ENCODE assay signal across 8 mouse cellular contexts in the genomic region with DNA sequence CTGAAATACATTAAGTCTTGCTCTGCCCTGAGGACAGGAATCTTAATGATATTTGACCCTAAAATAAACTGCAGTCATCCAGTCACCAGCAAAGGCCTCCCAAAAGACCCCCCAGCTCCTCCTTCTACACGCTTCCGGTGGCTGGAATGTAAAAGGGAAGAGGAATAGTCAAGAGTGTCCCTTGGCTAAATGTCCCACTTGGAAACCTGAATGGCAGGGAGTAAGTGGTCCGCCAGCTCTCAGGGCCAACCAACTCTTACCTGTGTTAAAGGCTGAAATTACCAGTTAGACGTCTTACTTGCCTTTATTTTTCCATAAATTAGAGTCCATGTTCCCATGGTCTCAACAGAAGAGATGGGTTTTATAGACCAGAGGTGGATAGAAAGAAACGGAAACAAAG. TPM values are rescaled to one million over a fixed set of nuclear protein-coding genes. Genes with fewer than 3 reads are reported as not detected.
DNase-seq lines count a peak whose midpoint lies in the region; ATAC-seq and TF ChIP-seq lines count a peak whose summit lies in the region.
"Had no signal": no experiment of that assay in that cellular context is flagged by ENCODE, and none has a peak within 500 bp of the region (broad histone marks: within the 10 kb centered on the region; RNA-seq: fewer than 3 reads in every experiment).

No protein-coding gene starts in this region.

- H3K4me2 ChIP-seq in lung, embryonic 15.5 days, result peak overlapping the region; percentile 58; the same call in 1 of the 2 replicates
- H3K4me2 ChIP-seq in forebrain, embryonic 15.5 days (replicated peaks), result peak overlapping the region; percentile 50; the same call in 1 of the 2 replicates
- H3K4me2 ChIP-seq in limb, embryonic 15.5 days, result peak overlapping the region; percentile 37; the same call in 1 of the 2 replicates
- peak overlapping the region; percentile 51; the same call in 1 of the 2 replicates for H3K4me2 ChIP-seq in stomach, embryonic 15.5 days

- H3K9ac ChIP-seq in lung, embryonic 15.5 days, result no peak overlapping the region
- H3K9ac ChIP-seq in forebrain, embryonic 15.5 days (replicated peaks), result no peak overlapping the region
- no peak overlapping the region for H3K9ac ChIP-seq in limb, embryonic 15.5 days
- no peak overlapping the region for H3K9ac ChIP-seq in stomach, embryonic 15.5 days

- WGBS in lung, embryonic 15.5 days, result 51% methylated on average over 5 of the region's 5 CpGs
- WGBS in forebrain, embryonic 15.5 days, result 63% methylated on average over 5 of the region's 5 CpGs
- WGBS in limb, embryonic 15.5 days, result 36% methylated on average over 5 of the region's 5 CpGs
- WGBS in stomach, embryonic 15.5 days, result 62% methylated on average over 5 of the region's 5 CpGs

- peaks cover 30% of the 10 kb centered on the region for H3K4me1 ChIP-seq in lung, embryonic 15.5 days
- peaks cover 11% of the 10 kb centered on the region for H3K4me1 ChIP-seq in forebrain, embryonic 15.5 days
- peaks cover 23% of the 10 kb centered on the region for H3K4me1 ChIP-seq in limb, embryonic 15.5 days
- H3K4me1 ChIP-seq in stomach, embryonic 15.5 days, result peaks cover 13% of the 10 kb centered on the region; the same call in 1 of the 2 replicates

- H3K27me3 ChIP-seq in lung, embryonic 15.5 days, result peaks cover 19% of the 10 kb centered on the region; the same call in 1 of the 2 replicates
- peaks cover 7% of the 10 kb centered on the region; the same call in 1 of the 2 replicates for H3K27me3 ChIP-seq in forebrain, embryonic 15.5 days
- H3K27me3 ChIP-seq in limb, embryonic 15.5 days, result peaks cover 13% of the 10 kb centered on the region
- no peaks in the 10 kb centered on the region for H3K27me3 ChIP-seq in stomach, embryonic 15.5 days (replicated peaks)

- no peak overlapping the region for H3K4me3 ChIP-seq in lung, embryonic 15.5 days
- H3K4me3 ChIP-seq in forebrain, embryonic 15.5 days, result no peak overlapping the region
- no peak overlapping the region for H3K4me3 ChIP-seq in limb, embryonic 15.5 days
- H3K4me3 ChIP-seq in stomach, embryonic 15.5 days (replicated peaks), result no peak overlapping the region
- no peak overlapping the region for H3K4me3 ChIP-seq in layer of hippocampus, adult 2 months

- H3K27ac ChIP-seq in lung, embryonic 15.5 days, result no peak overlapping the region
- no peak overlapping the region for H3K27ac ChIP-seq in forebrain, embryonic 15.5 days (replicated peaks)
- no peak overlapping the region for H3K27ac ChIP-seq in limb, embryonic 15.5 days
- H3K27ac ChIP-seq in stomach, embryonic 15.5 days, result no peak overlapping the region
- no peak overlapping the region for H3K27ac ChIP-seq in layer of hippocampus, adult 2 months

- DNase-seq in lung, postnatal 25 days (ENCODE audit: low spot score), result no peak
- no peak for DNase-seq in layer of hippocampus, adult 2 months (ENCODE audit: low spot score in 2 of 2)
- DNase-seq: cerebellum, adult 9-11 months had no signal

- TF ChIP-seq CTCF in layer of hippocampus, adult 2 months (conservative IDR thresholded peaks at IDR 0.05), result no peak

- no peaks in the 10 kb centered on the region for H3K9me3 ChIP-seq in lung, embryonic 15.5 days
- no peaks in the 10 kb centered on the region for H3K9me3 ChIP-seq in forebrain, embryonic 15.5 days
- no peaks in the 10 kb centered on the region for H3K9me3 ChIP-seq in limb, embryonic 15.5 days
- no peaks in the 10 kb centered on the region for H3K9me3 ChIP-seq in stomach, embryonic 15.5 days

- H3K36me3 ChIP-seq in lung, embryonic 15.5 days, result no peaks in the 10 kb centered on the region
- no peaks in the 10 kb centered on the region for H3K36me3 ChIP-seq in forebrain, embryonic 15.5 days
- H3K36me3 ChIP-seq in limb, embryonic 15.5 days, result no peaks in the 10 kb centered on the region
- H3K36me3 ChIP-seq in stomach, embryonic 15.5 days, result no peaks in the 10 kb centered on the region

- no peak for ATAC-seq in lung, embryonic 15.5 days (ENCODE audit: borderline replicate concordance, extremely low read depth, low FRiP score, low TSS enrichment)
- ATAC-seq in forebrain, embryonic 15.5 days (replicated peaks), result no peak
- ATAC-seq in limb, embryonic 15.5 days (ENCODE audit: insufficient number of reproducible peaks, low FRiP score, low TSS enrichment, low read depth), result no peak
- ATAC-seq in stomach, embryonic 15.5 days (ENCODE audit: insufficient read depth, low FRiP score, low read depth), result no peak
- ATAC-seq in megakaryocyte, adult 5-6 weeks (ENCODE audit: poor library complexity, severe bottlenecking), result no peak

RNA-seq across cellular contexts. Expression of gene Abcc4, which starts 6.9 kb away (rescaled TPM):
- 2.0 and 2.3 TPM in 2 replicates for polyA plus RNA-seq in lung, embryonic 15.5 days (2015; fragmentation: Nextera tagmentation; extraction: Ambion mirVana)
- polyA plus RNA-seq in forebrain, embryonic 15.5 days (2015; fragmentation: Nextera tagmentation; extraction: Ambion mirVana), result 0.88 and 1.2 TPM in 2 replicates
- 1.4 and 1.8 TPM in 2 replicates for polyA plus RNA-seq in limb, embryonic 15.5 days (2015; fragmentation: Nextera tagmentation; extraction: Ambion mirVana)
- polyA plus RNA-seq in stomach, embryonic 15.5 days (2015; fragmentation: Nextera tagmentation; extraction: Ambion mirVana), result 4.0 and 4.6 TPM in 2 replicates
- 29.8 and 32.4 TPM in 2 replicates for total RNA-seq in megakaryocyte, adult 5-6 weeks (2015)
- 24.6 and 28.5 TPM in 2 replicates for total RNA-seq in megakaryocyte, adult 5-6 weeks (2017)
- 10 to 100 TPM in 1 of 2 experiments, 1 to 10 TPM in 1; 8.7 to 11.1 TPM for total RNA-seq in layer of hippocampus, adult 2 months (2021)
